Mouse (Mus musculus): ENCODE measurements around the gene Prdx3. TPM values are rescaled to one million over a fixed set of nuclear protein-coding genes. Genes with fewer than 3 reads are reported as not detected.
A peak's percentile ranks its signal among the peaks of the same experiment; 100 is the strongest.
"Not testable (repeated sequence)": the region's sequence is repeated elsewhere in the genome, so short reads cannot be mapped to it uniquely, and the experiment has no call there.

The Prdx3 gene
- polyA plus RNA-seq, 1 experiment from 2014 or later: 115 TPM

GRCm38 (mm10) chr19:60890391-60891122 lies 16.2 kb upstream of the Prdx3 start:
- Histone ChIP-seq H3K36me3 (replicated peaks) (no peaks in the 10 kb centered on the region), H3K27me3 (ENCODE audit: poor library complexity, severe bottlenecking) (no peaks in the 10 kb centered on the region), H3K4me3 (peak overlapping the region; percentile 86), H3K4me1 (peaks cover 30% of the 10 kb centered on the region), H3K9me3 (no peaks in the 10 kb centered on the region), H3K27ac (peak overlapping the region; percentile 99)
- DNase-seq (ENCODE audit: extremely low spot score, low spot score): peak; percentile 78
- WGBS: under 1% methylated on average over 41 of the region's 41 CpGs

DNA sequence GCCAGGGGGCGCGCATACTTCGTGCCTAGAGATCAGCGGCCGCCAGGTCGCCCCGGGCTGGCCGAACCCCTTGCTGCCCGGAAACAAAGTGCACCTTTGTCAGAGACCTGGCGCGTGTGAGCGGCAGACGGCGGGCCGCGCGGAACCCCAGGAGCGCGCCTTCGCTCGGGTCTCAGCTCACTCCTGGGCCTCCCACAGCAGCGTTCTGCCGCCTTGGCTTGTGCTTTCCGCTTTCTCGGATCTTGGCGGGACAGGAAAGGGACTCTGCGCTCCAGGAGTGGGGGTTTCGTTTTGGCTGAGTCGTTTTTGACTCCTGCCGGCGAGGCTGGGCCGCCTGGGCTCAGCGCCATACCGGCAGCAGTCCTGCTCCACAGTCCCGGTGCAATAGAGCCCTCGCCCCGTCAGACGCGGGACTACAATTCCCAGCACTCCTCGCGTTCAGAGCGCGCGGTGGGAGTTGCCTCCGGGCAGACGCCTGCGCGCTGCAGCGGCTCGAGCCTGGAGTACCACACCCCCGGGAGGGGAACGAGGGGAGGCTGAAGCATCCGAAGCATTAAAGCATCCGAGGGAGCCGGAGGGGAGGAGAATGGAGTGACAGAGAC lies 15.5 kb upstream of the Prdx3 start, which contains the start of gene Grk5:
TSS of gene Grk5 (plus strand) at position 36 of the 602 bp plus-strand sequence.
- peak; percentile 92 for DNase-seq (ENCODE audit: extremely low spot score, low spot score)
- H3K9me3 ChIP-seq: no peaks in the 10 kb centered on the region
- H3K27ac ChIP-seq: peak within 1 kb of the TSS; percentile 99
- no peaks in the 10 kb centered on the region for H3K27me3 ChIP-seq (ENCODE audit: poor library complexity, severe bottlenecking)
- peak within 1 kb of the TSS; percentile 86 for H3K4me3 ChIP-seq
- under 1% methylated on average over 55 of the region's 55 CpGs for WGBS
- H3K4me1 ChIP-seq: peaks cover 30% of the 10 kb centered on the region
- no peaks in the 10 kb centered on the region for H3K36me3 ChIP-seq (replicated peaks)

DNA sequence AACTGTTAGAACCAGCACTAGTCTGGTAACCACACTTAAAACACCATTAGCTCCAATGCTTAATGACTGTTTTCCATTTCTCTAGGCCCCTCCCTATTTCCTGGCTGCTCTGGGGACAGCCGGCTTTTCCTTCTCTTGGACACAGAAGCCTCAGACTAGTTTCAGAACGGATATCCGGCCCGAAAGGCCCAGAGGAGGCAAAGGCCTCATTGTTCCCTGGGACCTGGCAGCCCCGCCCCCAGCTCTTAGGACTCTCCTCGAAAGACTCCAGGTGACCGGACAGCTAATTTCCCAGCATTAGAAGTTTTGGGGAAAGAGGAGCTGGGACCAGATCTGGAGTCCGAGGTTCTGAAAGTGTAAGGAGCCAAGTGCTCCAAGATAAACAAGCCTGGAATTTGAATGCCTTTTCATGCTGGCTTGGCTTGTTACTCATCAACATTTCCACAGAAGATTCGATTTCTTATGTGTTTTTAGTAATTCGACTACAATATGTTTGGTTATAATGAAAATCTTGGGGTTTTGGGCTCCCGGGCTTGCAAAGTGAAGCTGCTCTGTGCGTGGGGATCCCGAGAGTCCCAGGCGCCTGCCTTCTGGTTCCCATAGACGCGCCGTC lies 14.9 kb upstream of the Prdx3 start:
- no peaks in the 10 kb centered on the region for H3K36me3 ChIP-seq (replicated peaks)
- H3K27me3 ChIP-seq (ENCODE audit: poor library complexity, severe bottlenecking): no peaks in the 10 kb centered on the region
- peak overlapping the region; percentile 99 for H3K27ac ChIP-seq
- peak overlapping the region; percentile 86 for H3K4me3 ChIP-seq
- peaks cover 30% of the 10 kb centered on the region for H3K4me1 ChIP-seq
- peak; percentile 54 for DNase-seq (ENCODE audit: extremely low spot score, low spot score)
- no peaks in the 10 kb centered on the region for H3K9me3 ChIP-seq
- 3% methylated on average over 17 of the region's 17 CpGs for WGBS

DNA sequence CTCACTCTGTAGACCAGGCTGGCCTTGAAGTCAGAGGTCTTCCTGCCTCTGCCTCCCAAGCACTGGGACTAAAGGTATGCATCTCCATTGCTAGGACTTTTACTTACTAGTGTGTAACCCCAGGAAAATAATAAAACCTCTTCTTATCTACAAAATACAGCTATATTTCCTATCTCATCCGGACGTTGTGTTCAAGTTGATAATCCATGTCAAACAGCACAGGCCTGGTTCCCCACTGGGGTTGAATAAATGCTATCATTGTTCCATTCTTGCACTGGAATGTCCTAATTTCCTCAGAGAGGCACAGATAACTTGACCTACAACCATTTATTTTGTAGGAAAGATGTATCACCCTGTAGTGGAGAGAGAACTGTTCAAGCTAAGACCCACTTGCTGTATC lies 13.3 kb upstream of the Prdx3 start:
- H3K27ac ChIP-seq: no peak overlapping the region
- H3K4me1 ChIP-seq: peaks cover 28% of the 10 kb centered on the region
- DNase-seq (ENCODE audit: extremely low spot score, low spot score): no peak
- H3K4me3 ChIP-seq: no peak overlapping the region
- no peaks in the 10 kb centered on the region for H3K36me3 ChIP-seq (replicated peaks)
- WGBS: 86% methylated on average over 2 of the region's 2 CpGs
- no peaks in the 10 kb centered on the region for H3K27me3 ChIP-seq (ENCODE audit: poor library complexity, severe bottlenecking)
- no peaks in the 10 kb centered on the region for H3K9me3 ChIP-seq

- no peaks in the 10 kb centered on the region for H3K36me3 ChIP-seq (replicated peaks)
- H3K4me3 ChIP-seq: no peak overlapping the region
- DNase-seq (ENCODE audit: extremely low spot score, low spot score): no peak
- H3K27ac ChIP-seq: no peak overlapping the region
- H3K27me3 ChIP-seq (ENCODE audit: poor library complexity, severe bottlenecking): no peaks in the 10 kb centered on the region
- H3K9me3 ChIP-seq: no peaks in the 10 kb centered on the region
- no peaks in the 10 kb centered on the region for H3K4me1 ChIP-seq
- 10% methylated on average over 3 of the region's 3 CpGs for WGBS
These were observed 8.8 kb upstream of the Prdx3 start for GRCm38 (mm10) chr19:60883129-60883528.

GRCm38 (mm10) chr19:60873501-60873900 lies 855 bp downstream of the Prdx3 start:
- DNase-seq (ENCODE audit: extremely low spot score, low spot score): no peak

DNA sequence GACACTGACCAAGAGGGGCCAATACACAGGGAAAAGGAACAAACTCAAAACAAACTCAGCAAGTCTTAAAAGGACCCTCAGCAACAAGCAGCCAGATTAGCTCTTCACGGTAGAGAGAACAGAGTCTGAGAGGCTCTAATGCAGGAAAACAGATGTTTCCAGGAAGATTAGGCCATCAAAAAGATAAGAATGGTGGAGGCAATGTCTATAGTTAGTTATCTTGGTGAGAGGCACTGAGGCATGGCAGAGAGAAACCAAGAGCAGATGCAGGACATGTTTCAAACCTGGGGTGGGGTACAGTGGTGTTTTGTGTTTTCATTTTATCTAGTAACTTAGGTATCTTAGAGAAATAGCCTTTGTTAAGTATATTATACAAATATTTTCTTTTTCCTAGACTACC lies 2.1 kb downstream of the Prdx3 start:
- no peak overlapping the region for H3K27ac ChIP-seq
- no peak for DNase-seq (ENCODE audit: extremely low spot score, low spot score)
- H3K4me1 ChIP-seq: peaks cover 21% of the 10 kb centered on the region
- WGBS: 38% methylated on average over 1 of the region's 1 CpGs
- no peaks in the 10 kb centered on the region for H3K9me3 ChIP-seq
- H3K27me3 ChIP-seq (ENCODE audit: poor library complexity, severe bottlenecking): no peaks in the 10 kb centered on the region
- H3K36me3 ChIP-seq (replicated peaks): peaks cover 52% of the 10 kb centered on the region
- H3K4me3 ChIP-seq: no peak overlapping the region

More at GRCm38 (mm10) chr19:60873501-60873900, 855 bp downstream of the Prdx3 start:
- Histone ChIP-seq H3K4me3 (peak overlapping the region; percentile 63), H3K36me3 (replicated peaks) (peaks cover 42% of the 10 kb centered on the region), H3K9me3 (no peaks in the 10 kb centered on the region), H3K27me3 (ENCODE audit: poor library complexity, severe bottlenecking) (no peaks in the 10 kb centered on the region), H3K4me1 (peaks cover 21% of the 10 kb centered on the region), H3K27ac (peak overlapping the region; percentile 83)
- WGBS: 41% methylated on average over 4 of the region's 4 CpGs

DNA sequence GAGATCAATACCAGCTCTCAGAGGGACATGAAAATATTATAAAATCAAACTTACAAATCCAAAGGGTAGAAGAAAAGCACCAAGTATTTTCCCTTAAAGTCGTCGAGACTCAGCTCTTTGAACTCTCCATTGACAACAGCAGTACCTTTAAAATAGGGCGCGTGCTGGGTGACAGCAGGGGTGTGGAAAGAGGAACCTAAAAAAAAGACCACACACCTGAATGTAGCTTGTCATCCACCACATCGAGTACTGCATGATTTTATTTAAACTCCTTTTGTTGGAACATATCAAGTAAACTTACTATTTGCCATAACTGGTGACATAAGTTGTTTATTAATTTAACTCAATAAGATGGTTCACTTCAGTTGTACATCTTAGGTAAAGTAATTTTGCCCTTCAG lies 3.0 kb downstream of the Prdx3 start:
- no peaks in the 10 kb centered on the region for H3K27me3 ChIP-seq (ENCODE audit: poor library complexity, severe bottlenecking)
- H3K36me3 ChIP-seq (replicated peaks): peaks cover 60% of the 10 kb centered on the region
- H3K27ac ChIP-seq: no peak overlapping the region
- no peak overlapping the region for H3K4me3 ChIP-seq
- H3K9me3 ChIP-seq: no peaks in the 10 kb centered on the region
- no peak for DNase-seq (ENCODE audit: extremely low spot score, low spot score)
- WGBS: 92% methylated on average over 5 of the region's 5 CpGs
- H3K4me1 ChIP-seq: peaks cover 21% of the 10 kb centered on the region

DNA sequence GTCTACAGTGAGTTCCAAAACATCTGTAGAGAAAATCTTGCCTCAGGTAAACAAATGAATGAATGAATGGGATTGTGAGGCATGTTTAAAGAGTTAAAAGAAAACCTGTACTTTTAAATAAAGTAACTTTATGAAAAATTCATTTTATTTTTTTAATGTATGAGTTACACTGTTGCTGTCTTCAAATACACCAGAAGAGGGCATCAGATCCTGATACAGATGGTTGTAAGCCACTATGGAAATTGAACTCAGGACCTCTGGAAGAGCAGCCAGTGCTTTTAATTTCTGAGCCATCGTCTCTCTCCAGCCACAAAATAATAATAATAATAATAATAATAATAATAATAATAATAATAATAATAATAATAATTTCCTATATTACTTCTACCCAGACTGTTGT lies 3.9 kb downstream of the Prdx3 start:
- peaks cover 21% of the 10 kb centered on the region for H3K4me1 ChIP-seq
- H3K9me3 ChIP-seq: no peaks in the 10 kb centered on the region
- no peak overlapping the region for H3K4me3 ChIP-seq
- H3K36me3 ChIP-seq (replicated peaks): peaks cover 65% of the 10 kb centered on the region
- 76% methylated on average over 1 of the region's 1 CpGs for WGBS
- no peak for DNase-seq (ENCODE audit: extremely low spot score, low spot score)
- H3K27ac ChIP-seq: no peak overlapping the region
- no peaks in the 10 kb centered on the region for H3K27me3 ChIP-seq (ENCODE audit: poor library complexity, severe bottlenecking)

- not testable (repeated sequence) for H3K9me3 ChIP-seq; H3K27ac ChIP-seq; H3K27me3 ChIP-seq (ENCODE audit: poor library complexity, severe bottlenecking); H3K4me3 ChIP-seq; H3K4me1 ChIP-seq; DNase-seq (ENCODE audit: extremely low spot score, low spot score)
- H3K36me3 ChIP-seq (replicated peaks): peaks cover 74% of the 10 kb centered on the region
- 95% methylated on average over 4 of the region's 4 CpGs for WGBS
These were observed 8.2 kb downstream of the Prdx3 start for GRCm38 (mm10) chr19:60866169-60866568.

- peaks cover 30% of the 10 kb centered on the region for H3K36me3 ChIP-seq (replicated peaks)
- peak; percentile 92 for DNase-seq (ENCODE audit: extremely low spot score, low spot score)
- H3K27ac ChIP-seq: peak within 1 kb of the TSS; percentile 87
These were observed 13.3 kb downstream of the Prdx3 start, which contains the start of gene Sfxn4 for GRCm38 (mm10) chr19:60860868-60861700. Sfxn4 (minus strand) TSS chr19:60861479.

DNA sequence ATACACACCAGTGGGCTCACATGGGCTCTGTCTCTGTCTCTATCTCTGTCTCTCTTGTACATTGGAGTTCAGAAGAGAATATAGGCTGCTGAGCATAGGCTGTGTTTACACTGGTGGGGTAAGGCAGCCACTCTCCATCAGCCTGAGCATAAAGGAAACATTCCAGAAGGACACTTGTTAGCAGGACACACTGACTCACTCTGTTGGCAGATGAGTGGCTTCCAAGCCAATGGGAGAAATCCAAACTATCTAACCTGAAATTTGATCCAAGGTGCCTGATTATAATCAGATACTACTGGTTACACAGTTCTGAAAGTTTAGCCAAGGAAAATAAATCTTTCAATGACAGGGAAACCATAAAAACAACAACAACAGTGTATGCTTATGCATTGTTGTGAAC lies 28.6 kb downstream of the Prdx3 start:
- H3K4me1 ChIP-seq: no peaks in the 10 kb centered on the region
- no peak for DNase-seq (ENCODE audit: extremely low spot score, low spot score)

More at GRCm38 (mm10) chr19:60860868-60861700, 13.3 kb downstream of the Prdx3 start, which contains the start of gene Sfxn4:
- no peaks in the 10 kb centered on the region for H3K27me3 ChIP-seq (ENCODE audit: poor library complexity, severe bottlenecking)
- WGBS: 4% methylated on average over 30 of the region's 30 CpGs
- peak within 1 kb of the TSS; percentile 71 for H3K4me3 ChIP-seq
- H3K9me3 ChIP-seq: no peaks in the 10 kb centered on the region
- peaks cover 18% of the 10 kb centered on the region for H3K4me1 ChIP-seq

More for the DNA sequence above, 28.6 kb downstream of the Prdx3 start:
- H3K4me3 ChIP-seq: no peak overlapping the region
- peaks cover 28% of the 10 kb centered on the region for H3K36me3 ChIP-seq (replicated peaks)
- no peaks in the 10 kb centered on the region for H3K9me3 ChIP-seq
- no peaks in the 10 kb centered on the region for H3K27me3 ChIP-seq (ENCODE audit: poor library complexity, severe bottlenecking)
- H3K27ac ChIP-seq: no peak overlapping the region
